7 mouse cellular contexts compared by ENCODE assay signal in genomic region chr7:126779983-126780970, GRCm38 (mm10). TPM values are rescaled to one million over a fixed set of nuclear protein-coding genes. Genes with fewer than 3 reads are reported as not detected.
A peak's percentile ranks its signal among the peaks of the same experiment; 100 is the strongest.
DNase-seq lines count a peak whose midpoint lies in the region; ATAC-seq lines count a peak whose summit lies in the region.

No protein-coding gene starts in this region.

- 1% methylated on average over 21 of the region's 21 CpGs for WGBS in hindbrain, embryonic 16.5 days

- peak; percentile 52 for DNase-seq in adipocyte (ENCODE audit: low spot score)
- peak; percentile 88 to 95 for DNase-seq in cerebellum, postnatal 25 days
- DNase-seq in gastrocnemius, adult 18-20 months (ENCODE audit: low spot score) = peak; percentile 84
- DNase-seq in left cerebral cortex, postnatal 14 days (ENCODE audit: low spot score in 2 of 2) = peak; percentile 90 to 93
- peak; percentile 96 for DNase-seq in right cerebral cortex, postnatal 4 days

- H3K36me3 ChIP-seq in hindbrain, embryonic 16.5 days (ENCODE audit: control insufficient read depth, insufficient read depth, low read length) = peaks cover 4% of the 10 kb centered on the region

- no peaks in the 10 kb centered on the region for H3K9me3 ChIP-seq in hindbrain, embryonic 16.5 days (ENCODE audit: control insufficient read depth, low read length)

- H3K4me1 ChIP-seq in hindbrain, embryonic 16.5 days (ENCODE audit: control insufficient read depth, insufficient read depth, low read depth, low read length) = peaks cover 34% of the 10 kb centered on the region

- no peaks in the 10 kb centered on the region for H3K27me3 ChIP-seq in hindbrain, embryonic 16.5 days (replicated peaks; ENCODE audit: control insufficient read depth, insufficient read depth, low read length)

- peak overlapping the region; percentile 84 for H3K4me2 ChIP-seq in hindbrain, embryonic 16.5 days (ENCODE audit: low read length)

- peak overlapping the region; percentile 74 for H3K27ac ChIP-seq in hindbrain, embryonic 16.5 days (ENCODE audit: low read depth, low read length)

- H3K4me3 ChIP-seq in hindbrain, embryonic 16.5 days (ENCODE audit: low read length) = peak overlapping the region; percentile 48

- peak; percentile 79 for ATAC-seq in hindbrain, embryonic 16.5 days
- ATAC-seq in megakaryocyte-erythroid progenitor cell, adult 5-6 weeks (replicated peaks; ENCODE audit: low FRiP score, low TSS enrichment, poor library complexity, severe bottlenecking) = peak; percentile 48

- H3K9ac ChIP-seq in hindbrain, embryonic 16.5 days (ENCODE audit: low read depth, low read length) = peak overlapping the region; percentile 68

- intact Hi-C loops in left cerebral cortex, postnatal 14 days (cut with DNase I) = loop anchor here (5.0 kb wide), 1 partner anchor 78 kb away; no protein-coding TSS in a partner anchor

RNA-seq across cellular contexts. Expression of gene Tbx6, which starts 1.0 kb away (rescaled TPM):
- under 1 TPM; 0.52 to 0.59 TPM for total RNA-seq in gastrocnemius, adult 18-20 months (2021)
- 0.29 and 0.55 TPM in 2 replicates for polyA plus RNA-seq in hindbrain, embryonic 16.5 days (2015; fragmentation: Nextera tagmentation; extraction: Ambion mirVana)
- under 1 TPM; 0.51 to 0.92 TPM for total RNA-seq in left cerebral cortex, postnatal 14 days (2021)
- total RNA-seq in megakaryocyte-erythroid progenitor cell, adult 5-6 weeks (2014; fragmentation: Nextera tagmentation) = 0.69 and 3.1 TPM in 2 replicates
- not detected in 2 replicates for total RNA-seq in megakaryocyte-erythroid progenitor cell, adult 5-6 weeks (2017)

RNA-seq across cellular contexts. Expression of gene Ypel3, which starts 3.5 kb away (rescaled TPM):
- 100 to 1,000 TPM in 1 of 2 experiments, 10 to 100 TPM in 1; 84.9 to 101 TPM for total RNA-seq in gastrocnemius, adult 18-20 months (2021)
- polyA plus RNA-seq in hindbrain, embryonic 16.5 days (2015; fragmentation: Nextera tagmentation; extraction: Ambion mirVana) = 187 and 200 TPM in 2 replicates
- 100 to 1,000 TPM; 247 to 269 TPM for total RNA-seq in left cerebral cortex, postnatal 14 days (2021)
- total RNA-seq in megakaryocyte-erythroid progenitor cell, adult 5-6 weeks (2014; fragmentation: Nextera tagmentation) = 26.6 and 40.6 TPM in 2 replicates
- 20.2 and 22.6 TPM in 2 replicates for total RNA-seq in megakaryocyte-erythroid progenitor cell, adult 5-6 weeks (2017)

RNA-seq across cellular contexts. Expression of gene Ppp4c, which starts 12.0 kb away (rescaled TPM):
- total RNA-seq in gastrocnemius, adult 18-20 months (2021) = 10 to 100 TPM; 20.5 TPM
- polyA plus RNA-seq in hindbrain, embryonic 16.5 days (2015; fragmentation: Nextera tagmentation; extraction: Ambion mirVana) = 157 and 165 TPM in 2 replicates
- 10 to 100 TPM; 48.9 to 49.6 TPM for total RNA-seq in left cerebral cortex, postnatal 14 days (2021)
- 176 and 189 TPM in 2 replicates for total RNA-seq in megakaryocyte-erythroid progenitor cell, adult 5-6 weeks (2014; fragmentation: Nextera tagmentation)
- 104 and 127 TPM in 2 replicates for total RNA-seq in megakaryocyte-erythroid progenitor cell, adult 5-6 weeks (2017)

RNA-seq across cellular contexts. Expression of gene Gdpd3, which starts 14.1 kb away (rescaled TPM):
- under 1 TPM in 1 of 2 experiments, not detected in 1; 0.46 TPM for total RNA-seq in gastrocnemius, adult 18-20 months (2021)
- polyA plus RNA-seq in hindbrain, embryonic 16.5 days (2015; fragmentation: Nextera tagmentation; extraction: Ambion mirVana) = 1.4 and 1.5 TPM in 2 replicates
- 1 to 10 TPM; 2.0 to 2.5 TPM for total RNA-seq in left cerebral cortex, postnatal 14 days (2021)
- total RNA-seq in megakaryocyte-erythroid progenitor cell, adult 5-6 weeks (2014; fragmentation: Nextera tagmentation) = 0.26 and 2.5 TPM in 2 replicates
- total RNA-seq in megakaryocyte-erythroid progenitor cell, adult 5-6 weeks (2017) = 0.09 TPM in 1 of 2 replicates, not detected in the other

RNA-seq across cellular contexts. Expression of gene Fam57b, which starts 17.2 kb away (rescaled TPM):
- total RNA-seq in gastrocnemius, adult 18-20 months (2021) = 10 to 100 TPM; 65.3 to 75.7 TPM
- 52.8 and 59.4 TPM in 2 replicates for polyA plus RNA-seq in hindbrain, embryonic 16.5 days (2015; fragmentation: Nextera tagmentation; extraction: Ambion mirVana)
- 100 to 1,000 TPM; 117 to 118 TPM for total RNA-seq in left cerebral cortex, postnatal 14 days (2021)
- 0.61 TPM in 1 of 2 replicates, not detected in the other for total RNA-seq in megakaryocyte-erythroid progenitor cell, adult 5-6 weeks (2014; fragmentation: Nextera tagmentation)
- 0.42 TPM in 1 of 2 replicates, not detected in the other for total RNA-seq in megakaryocyte-erythroid progenitor cell, adult 5-6 weeks (2017)

Comparison
In these comparisons a context has a peak if more than half of its experiments do, and no peak if none do; other contexts are left out.
1. Peak in every context shown above with its lines: DNase-seq, ATAC-seq, H3K4me3 ChIP-seq and H3K27ac ChIP-seq.